Mouse (Mus musculus) frontal cortex, adult 2 months (tissue): ENCODE results near the gene Rhbdl1. TPM values are rescaled to one million over a fixed set of nuclear protein-coding genes. Genes with fewer than 3 reads are reported as not detected.
"Not testable (repeated sequence)": the region's sequence is repeated elsewhere in the genome, so short reads cannot be mapped to it uniquely, and the experiment has no call there.

Experiments used
- DNase-seq, 2 experiments: peaks; one replicate each; pipeline ENCODE4 v3.0.0; 2022; ENCODE audit warnings: low spot score in 1 of 2; ENCODE audit errors: extremely low spot score in 1 of 2
- polyA plus RNA-seq: library from polyadenylated mRNA; depleted of rRNA; stranded (reverse); fragments of >200 nt; gene quantifications from 2 replicates; pipeline ENCODE4 v1.2.3, GENCODE M21; 2012

Rhbdl1 gene
- polyA plus RNA-seq, 1 experiment = 106 TPM

DNA sequence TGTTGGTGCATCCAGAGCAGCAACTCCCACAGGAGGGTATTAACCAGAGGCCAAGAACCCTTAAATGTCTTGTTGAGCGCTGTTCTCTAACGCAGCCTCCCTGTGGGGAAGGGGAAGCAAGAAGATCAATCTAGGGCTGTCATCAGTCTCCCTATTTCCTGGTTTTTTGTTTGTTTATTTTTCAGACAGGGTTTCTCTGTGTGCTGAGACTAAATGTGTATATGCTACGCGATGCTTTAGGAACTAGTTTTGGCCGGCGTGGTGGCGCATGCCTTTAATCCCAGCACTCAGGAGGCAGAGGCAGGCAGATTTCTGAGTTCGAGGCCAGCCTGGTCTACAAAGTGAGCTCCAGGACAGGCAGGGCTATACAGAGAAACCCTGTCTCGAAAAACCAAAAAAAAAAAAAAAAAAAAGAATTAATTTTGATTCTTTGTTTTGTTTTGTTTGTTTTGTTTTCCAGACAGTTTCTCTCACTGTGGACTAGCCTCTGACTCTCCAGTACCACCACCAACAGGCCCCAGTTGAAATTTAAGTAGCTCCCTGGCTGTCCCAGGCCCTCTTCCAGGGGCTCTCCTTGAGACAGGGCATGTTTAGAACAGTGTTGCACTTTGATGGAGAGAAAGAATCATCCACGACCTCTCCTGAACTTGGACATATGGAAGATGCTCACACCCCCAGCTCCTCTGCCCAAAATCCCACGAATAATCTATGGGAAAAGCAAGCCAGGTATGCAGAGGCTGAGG lies 36.5 kb upstream of the Rhbdl1 start:
- no peak for DNase-seq

DNA sequence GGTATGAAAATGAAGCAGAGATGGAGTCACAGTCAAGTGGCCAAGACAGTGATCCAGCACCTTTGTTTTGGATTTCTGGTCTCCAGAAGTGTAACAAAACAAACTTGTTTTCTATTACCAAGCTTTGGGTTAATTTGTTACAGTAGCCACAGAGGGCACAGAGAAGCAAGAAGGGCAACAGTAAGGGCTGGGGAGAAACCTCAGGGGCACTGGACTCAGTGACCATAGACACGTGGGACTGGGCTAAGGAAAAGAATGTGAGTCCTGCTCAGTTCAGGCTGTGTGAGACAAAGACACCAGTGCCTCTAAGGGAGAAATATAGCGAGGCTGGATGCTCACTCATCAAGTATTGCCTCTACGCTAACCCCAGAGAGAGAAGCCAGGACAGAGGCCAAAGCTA lies 35.6 kb upstream of the Rhbdl1 start:
- DNase-seq = no peak

DNA sequence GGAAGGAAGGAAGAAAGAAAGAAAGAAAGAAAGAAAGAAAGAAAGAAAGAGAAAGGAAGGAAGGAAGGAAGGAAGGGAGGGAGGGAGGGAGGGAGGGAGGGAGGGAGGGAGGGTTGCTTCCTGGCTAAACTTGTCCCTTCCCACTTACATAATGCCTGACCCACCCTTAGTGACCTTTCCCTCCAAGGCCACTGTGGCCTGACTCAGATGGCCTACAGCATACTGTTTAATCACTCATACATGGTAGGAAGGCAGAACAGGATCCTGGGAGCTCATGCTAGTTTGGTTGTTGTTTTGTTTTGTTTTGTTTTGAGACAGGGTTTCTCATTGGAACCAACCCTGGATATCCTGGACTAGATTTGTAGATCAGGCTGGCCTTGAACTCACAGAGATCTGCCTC lies 34.5 kb upstream of the Rhbdl1 start:
- not testable (repeated sequence) for DNase-seq

DNA sequence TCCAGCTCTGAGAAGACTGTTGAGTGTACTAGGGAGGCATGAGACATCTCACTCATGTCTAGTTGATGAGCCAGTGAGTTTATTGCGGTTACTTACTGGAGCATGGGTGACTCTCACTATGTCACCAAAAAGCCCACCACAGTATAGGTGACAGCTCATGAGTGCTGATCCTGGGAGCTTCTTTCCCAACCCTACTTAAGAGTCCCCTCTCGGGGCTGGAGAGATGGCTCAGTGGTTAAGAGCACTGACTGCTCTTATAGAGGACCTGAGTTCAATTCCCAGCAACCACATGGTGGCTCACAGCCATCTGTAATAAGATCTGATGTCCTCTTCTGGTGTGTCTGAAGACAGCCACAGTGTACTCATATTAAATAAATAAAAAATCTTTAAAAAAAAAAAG lies 32.9 kb upstream of the Rhbdl1 start:
- no peak for DNase-seq

DNA sequence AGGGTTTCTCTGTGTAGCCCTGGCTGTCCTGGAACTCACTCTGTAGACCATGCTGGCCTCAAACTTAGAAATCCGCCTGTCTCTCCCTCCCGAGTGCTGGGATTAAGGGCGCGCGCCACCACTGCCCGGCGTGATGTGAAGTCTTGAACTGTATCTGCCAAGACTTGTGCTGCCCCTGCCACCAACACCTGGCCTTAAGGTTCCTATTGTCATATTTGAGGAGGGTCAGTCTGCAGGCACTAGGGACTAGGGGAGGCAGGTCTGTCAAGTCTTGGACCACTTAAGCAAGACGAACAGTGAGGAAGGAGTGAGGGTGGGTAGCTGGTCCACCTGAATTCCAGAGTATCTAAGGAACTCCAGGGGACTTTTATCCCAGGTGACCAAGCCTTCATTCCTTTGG lies 32.4 kb upstream of the Rhbdl1 start:
- DNase-seq = no peak

DNA sequence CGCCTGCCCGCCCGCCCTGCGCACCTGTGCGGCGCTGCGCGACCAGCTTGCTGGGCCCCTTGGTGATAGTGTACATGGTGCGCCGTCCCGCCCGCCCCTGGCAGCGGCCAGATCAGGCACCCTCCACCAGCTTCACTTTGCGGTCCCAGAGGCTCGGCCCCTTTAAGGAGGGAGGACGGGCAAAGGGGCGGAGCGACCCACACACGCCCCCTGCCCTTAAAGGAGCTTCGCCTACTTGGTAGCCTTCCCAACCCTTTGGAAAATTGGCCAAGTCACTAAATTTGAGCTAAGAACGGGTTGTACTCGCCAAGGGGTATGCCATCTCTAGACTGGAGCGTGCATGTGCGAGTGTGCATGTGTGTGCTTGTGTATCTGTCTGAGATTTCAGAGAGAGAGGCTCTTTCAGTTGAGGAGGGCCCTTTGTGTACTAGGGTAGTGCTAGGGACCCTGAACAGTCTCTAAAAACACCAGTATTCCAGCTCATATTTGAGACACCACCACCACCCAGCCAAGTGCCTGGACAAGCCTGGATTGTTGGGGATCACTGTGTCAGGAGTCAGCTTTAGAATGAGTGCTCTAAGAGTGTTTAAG lies 31.6 kb upstream of the Rhbdl1 start, which contains the start of gene Mcrip2:
Gene Mcrip2 (minus strand): TSS at position 164 of the 591 bp plus-strand sequence.
- peak in 1 of 2 experiments; percentile 83 for DNase-seq

DNA sequence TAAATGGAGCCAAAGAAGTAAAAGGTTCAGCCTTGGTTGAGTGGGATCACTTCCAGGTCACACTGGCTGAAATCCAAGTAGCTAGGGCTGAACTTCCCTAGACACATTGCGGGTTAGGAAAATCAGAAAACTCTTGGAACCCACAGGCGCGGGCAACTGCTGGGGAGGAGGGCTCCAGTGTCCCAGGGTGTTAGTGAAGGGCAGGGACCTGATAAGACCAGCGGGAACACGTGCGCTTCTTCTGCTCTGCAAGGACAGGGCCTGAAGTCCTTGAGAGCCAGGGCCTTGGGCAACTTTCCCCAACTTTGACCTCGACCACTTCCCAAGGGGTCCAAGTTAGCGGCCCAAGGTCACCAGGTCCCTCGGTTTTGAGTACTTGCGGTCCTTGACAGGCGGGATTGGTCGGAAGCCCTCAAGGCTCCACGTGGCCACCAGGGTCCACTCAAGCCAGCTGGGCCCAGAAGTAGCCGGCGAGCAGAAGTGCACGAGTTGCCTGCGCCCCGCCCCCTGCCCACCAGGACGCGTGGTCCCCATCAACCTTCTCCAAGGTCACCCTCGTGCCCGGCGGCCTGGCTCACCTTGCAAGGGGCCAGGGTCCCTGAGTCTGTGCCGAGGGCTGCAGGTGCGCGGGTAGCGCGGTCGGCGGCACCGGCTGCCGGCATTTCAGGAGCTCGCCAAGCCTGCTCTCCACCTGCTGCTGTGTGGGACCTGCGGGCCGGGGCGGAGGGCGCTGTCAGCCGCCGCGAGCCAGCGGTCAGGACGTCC lies 30.9 kb upstream of the Rhbdl1 start:
- DNase-seq = no peak

DNA sequence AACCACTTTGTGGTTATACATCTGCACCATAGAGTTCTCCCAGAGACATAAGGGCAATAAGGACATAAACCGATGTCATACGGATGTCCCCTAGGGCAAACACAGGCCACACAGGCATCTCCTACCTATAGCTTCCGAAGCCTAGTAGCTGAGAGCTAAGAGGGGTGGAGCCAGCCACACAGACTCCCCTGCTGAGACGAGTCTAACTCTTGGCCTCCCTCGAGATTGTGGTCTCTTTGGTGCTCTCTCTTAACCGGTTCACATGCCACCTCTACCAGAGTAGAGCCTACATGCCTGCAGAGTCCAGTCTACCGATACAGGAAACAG lies 30.4 kb upstream of the Rhbdl1 start:
- no peak for DNase-seq

DNA sequence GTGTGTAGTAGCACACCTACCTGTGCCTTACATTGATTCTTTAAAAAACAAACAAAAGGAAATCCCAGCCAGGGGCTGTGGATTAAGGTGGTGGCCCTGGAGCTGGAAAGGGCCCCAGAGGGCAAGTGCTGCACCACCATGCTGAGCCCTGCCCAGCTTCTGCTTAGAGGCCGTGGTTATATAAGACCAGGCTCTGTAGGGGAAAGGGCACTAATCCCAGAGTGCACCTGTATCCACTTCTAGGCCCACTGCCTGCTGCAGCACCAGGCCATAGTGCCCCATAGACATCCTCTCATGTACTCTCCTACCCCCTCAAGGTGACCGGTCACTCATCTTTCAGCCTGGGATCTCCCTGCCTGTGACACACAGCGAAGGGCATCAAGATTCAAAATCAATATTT lies 29.1 kb upstream of the Rhbdl1 start:
- no peak for DNase-seq

DNA sequence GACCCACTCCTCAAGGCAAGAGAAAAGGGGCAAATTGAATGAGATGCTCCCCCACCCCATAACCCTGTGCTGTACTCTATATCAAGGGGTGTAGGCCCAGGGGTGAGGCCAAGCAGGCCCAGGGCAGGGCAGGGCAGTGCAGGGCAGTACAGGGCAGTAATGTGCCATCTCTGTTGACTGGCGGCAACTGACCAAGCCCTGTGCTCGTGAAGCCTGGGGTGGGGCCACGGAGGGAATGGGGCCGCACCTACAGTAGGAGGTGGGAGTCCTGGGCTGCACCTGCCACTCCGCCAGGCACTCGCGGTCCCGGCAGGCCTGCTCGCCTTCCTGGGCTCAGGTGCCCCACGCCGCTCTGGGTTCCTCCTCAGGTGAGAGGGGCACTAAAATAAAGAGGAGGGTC lies 28.2 kb upstream of the Rhbdl1 start:
- no peak for DNase-seq

DNA sequence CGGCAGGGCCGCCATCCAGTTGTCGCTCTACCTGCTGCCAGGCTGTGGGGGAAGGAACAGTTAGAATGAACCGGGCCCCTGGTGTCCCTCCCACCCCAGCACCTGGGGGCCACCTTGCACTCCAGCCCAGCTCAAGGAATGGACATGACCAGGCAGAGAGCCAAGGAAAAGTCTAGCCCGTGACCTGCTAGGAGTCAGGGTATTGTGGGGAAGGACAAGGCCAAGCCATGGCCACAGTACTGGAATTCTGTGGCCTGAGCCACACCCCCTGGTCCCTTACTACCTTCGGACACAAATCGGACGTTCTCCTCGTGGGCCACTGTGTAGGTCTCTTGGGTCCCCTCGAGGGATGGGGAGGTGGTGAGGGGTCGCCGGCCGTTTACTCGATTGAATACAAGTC lies 27.2 kb upstream of the Rhbdl1 start:
- DNase-seq = no peak

DNA sequence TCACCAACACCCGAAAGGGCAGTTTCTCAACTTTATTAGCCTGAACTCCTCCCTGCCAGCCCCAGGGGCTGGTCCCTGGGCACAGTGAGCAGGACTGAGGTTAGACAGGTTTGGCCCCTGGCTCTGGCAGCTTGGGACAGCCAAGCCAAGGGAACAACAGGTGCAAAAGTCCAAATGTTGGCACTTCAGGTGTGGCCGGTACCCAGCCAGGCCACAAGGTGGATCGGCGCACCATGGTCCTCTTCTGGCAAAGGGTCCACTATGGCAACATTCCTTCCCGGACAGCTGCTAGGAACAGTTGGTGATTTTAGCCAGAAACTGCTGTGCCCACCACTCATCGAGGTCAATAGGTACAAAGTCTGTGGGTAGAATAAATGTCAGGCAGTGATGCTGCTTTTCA lies 26.6 kb upstream of the Rhbdl1 start:
- DNase-seq = no peak

DNA sequence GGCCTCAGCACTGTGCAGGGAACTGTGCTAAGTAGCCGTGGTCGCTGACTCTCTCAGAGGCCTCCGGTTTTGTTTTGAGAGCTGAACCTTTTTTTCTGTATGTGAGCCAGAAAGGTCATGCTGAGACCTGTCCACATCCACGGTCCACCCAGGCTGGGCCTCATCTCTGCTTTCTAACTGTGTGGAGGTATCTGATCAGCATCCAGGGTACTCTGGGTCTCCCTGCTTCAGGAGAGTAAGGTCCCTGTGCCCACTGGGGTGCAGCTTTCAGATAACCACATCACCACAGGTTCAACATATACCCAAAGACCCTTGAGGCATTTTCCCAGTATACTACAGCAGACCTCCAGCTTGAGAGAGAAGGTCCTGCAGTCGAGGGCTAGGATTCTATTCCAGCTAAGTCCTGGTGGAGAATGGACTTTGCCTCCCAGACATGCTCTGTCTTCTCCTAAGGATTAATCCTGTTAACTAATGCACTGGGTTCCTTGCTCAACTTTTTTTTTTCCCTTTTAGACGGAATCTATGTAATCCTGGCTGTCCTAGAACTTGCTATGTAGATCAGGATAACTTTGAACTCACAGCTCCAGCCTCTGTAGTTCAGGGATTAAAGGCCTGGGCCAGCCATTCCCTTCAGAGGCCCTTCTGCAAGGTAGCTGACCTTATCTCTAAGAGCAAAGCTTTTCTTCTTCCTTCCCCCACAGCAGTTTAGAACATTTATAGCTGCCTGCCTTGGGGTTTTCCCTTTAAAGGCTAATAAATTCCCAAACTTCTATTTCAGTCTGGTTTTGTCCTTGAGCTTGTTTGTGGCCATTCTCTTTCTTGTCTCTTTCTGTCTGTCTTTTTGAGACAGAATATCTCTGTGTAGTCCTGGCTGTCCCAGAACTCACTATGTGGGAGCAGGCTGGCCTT lies 24.9 kb upstream of the Rhbdl1 start:
- DNase-seq = no peak

DNA sequence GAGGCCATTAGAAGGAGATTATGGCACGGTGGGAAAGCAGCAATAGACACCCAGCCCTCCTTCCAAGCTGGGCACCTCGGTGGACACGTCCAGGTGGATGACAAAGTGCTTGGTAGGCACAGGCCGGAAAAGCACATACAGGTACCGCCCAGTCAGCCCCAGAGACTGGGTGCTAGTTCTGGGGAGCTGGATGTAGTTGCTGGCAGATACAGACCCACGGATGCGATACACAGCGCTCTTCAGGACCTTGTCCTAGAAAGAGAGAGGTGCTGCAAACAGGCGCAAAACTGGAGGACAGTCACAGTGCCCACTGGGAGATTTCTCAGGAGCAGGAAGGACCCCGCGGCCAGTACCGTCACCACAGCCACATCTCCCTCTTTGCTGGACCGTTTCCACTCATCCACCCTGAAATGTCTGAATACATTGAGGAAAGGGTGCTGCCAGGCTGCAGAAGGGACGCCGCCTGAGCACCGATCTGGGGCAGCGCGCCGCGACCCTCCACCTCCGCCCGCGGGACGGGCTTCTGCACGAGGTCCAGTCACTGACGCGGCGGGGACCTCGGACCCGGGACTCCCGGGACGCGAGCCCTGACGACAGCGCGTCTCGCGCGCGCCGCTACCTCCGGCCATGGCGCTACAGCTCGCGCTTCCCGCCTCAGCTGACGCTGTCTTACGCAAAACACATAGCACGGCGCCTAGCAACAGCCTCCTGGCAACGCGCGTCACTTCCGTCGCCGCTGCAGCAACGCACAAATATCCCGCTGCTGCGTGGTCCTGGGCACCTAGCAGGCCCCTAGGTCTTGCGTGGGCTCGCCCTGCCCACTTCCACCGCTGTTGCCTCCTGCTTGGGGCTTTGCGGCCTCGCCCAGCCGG lies 24.0 kb upstream of the Rhbdl1 start, which contains the start of gene Wdr90:
Gene Wdr90 (minus strand): TSS at position 670 of the 872 bp plus-strand sequence.
- DNase-seq = peak; percentile 86 to 95

DNA sequence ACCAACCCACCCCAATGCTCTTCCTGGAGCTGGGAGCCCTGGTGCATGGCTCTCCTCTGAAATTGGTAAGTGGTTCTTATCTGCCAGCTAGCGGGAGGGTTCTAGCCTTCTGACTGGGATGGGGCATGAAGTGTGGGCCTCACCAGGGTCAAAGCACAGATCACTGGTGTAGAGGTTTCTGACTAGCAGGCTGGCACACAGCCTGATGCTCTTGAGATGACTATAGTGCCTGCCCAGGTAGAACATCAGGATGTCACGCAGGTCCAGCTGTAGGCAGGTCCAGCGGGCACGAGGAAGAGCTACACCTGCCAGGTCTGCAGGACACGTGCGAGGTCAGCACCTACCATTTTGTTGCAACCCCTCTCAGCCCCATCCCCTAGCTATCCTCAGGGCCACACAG lies 23.1 kb upstream of the Rhbdl1 start:
- no peak for DNase-seq

DNA sequence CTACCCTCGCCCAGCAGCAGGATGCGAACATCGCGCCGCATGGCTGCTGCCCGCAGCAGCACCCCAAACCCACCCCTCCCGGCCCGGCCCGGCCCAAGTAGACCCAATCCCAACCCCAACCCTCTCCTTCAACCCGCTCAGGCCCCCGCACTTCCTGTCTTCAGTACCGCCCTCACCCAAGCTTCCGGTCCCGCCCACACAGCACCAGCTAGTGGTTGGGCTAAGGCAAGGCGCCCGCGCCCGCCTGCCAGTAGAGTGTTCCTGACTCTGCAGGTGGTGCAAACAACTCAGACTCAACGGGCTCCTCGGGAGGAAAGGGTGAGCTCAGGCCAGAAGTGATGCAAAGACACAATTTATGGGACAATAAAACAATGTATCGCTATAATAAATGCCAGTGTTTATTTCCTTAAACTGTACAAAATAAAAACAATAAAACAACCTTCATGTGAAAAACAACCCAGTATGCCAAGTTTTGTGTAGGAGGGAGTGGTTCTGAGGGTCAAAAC lies 7.4 kb upstream of the Rhbdl1 start, which contains the start of gene Rhot2:
Gene Rhot2 (minus strand): TSS at position 456 of the 506 bp plus-strand sequence.
- peak; percentile 87 to 97 for DNase-seq

DNA sequence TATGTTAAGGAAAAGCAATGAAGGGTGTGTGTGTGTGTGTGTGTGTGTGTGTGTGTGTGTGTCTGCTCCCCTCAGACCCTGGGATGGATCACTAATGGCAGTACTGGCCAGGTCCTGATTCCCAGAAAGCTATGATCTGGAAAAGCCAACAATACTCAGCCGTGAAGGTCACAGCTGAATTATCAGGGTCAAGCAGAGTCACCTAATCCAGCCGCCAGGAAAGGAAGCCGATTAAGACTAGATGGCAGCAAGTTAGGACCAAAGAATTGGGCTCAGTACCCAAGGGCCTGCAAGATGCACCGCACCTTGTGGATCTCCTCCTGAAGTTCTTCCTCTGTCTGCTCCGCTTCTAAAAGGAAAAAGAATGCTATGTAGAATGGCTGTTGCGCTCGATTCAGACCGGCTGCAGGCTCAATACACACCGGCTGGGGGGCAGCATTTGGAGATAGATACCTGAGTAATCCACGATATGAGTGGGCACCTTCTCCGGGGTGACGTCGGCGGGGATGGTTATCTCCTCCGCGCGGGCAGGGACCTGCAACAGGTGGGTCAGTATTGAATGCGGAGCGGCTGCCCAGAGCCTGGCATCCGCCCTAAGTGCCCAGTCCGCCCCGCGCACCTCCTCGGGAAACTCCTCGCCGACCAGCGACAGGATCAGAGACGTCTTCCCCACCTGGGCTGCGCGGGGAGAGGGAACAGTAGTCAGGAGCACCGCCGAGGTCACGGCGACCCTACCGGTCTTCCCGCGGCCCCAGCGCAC lies 6.7 kb upstream of the Rhbdl1 start:
- no peak for DNase-seq

DNA sequence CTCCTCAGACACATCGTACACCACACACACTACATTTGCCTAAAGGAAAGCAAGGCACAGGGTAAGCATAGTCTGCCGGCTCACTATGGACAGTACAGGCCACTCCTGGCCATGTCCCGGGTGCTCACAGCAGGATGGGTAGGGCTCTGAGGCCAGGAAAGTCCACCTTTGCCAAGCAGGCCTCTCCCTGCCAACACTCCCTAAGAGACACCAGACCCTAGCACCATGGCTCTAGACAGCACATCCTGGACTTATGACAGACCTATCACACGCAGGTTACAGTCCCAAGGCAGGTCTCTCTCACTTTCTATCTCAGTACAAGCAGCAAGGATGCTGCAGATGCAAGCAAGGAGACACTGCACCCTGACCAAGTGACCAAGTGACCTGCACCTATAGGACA lies 6.0 kb upstream of the Rhbdl1 start:
- no peak for DNase-seq

DNA sequence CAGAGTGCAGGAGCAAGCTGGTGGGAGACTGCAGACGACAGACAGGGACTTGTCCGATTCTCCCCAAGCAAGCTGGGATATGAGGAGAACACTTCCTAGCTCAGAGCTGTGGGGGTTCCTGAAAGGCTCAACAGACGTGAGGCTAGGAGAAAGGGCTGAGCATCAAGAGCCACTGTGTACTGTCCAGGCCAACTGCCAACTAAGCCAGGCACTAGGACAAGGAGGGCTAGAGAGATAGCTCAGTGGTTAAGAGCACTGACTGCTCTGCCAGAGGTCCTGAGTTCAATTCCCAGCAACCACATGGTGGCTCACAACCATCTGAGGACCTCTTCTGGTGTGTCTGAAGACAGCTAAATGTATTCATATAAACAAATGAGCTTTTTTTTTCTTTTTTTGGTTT lies 5.4 kb upstream of the Rhbdl1 start:
- no peak for DNase-seq
